Mouse (Mus musculus) adipocyte (in vitro differentiated cells): ENCODE data around the gene Trim60.
A peak's percentile ranks its signal among the peaks of the same experiment; 100 is the strongest.
"Not testable (repeated sequence)": the region's sequence is repeated elsewhere in the genome, so short reads cannot be mapped to it uniquely, and the experiment has no call there.

Experiments
- DNase-seq: peaks from one replicate; pipeline ENCODE4 v3.0.0-alpha.2; 2016; ENCODE audit warnings: low spot score

Gene Trim60

GRCm38 (mm10) chr8:65018423-65018822 lies at the start of gene Trim60, which contains the start of gene Trim61:
TSS of gene Trim60 (minus strand) at chr8:65018584.
TSS of gene Trim61 (minus strand) at chr8:65018523.
- no peak for DNase-seq

- no peak for DNase-seq
Measured at GRCm38 (mm10) chr8:65067694-65068472, 49.5 kb upstream of the Trim60 start.

DNA sequence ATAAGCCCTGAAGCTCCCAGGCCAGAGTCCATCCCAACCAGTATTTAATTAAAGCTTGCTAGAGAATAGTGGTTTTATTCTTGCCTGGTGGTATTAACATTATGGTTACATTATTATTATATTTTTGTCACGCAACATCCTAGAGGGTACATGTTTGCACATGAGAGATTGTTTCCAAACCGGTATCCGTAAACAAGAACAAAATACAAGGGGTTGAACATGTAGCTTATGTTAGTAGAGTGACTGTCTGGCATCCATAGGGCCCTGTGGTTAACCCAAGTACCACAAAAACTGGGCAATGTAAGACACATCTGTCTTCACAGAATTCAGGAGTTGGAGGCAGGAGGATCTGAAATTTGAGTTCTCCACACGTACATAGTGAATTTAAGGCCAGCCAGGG lies 48.6 kb upstream of the Trim60 start:
- no peak for DNase-seq

GRCm38 (mm10) chr8:65065622-65066021 lies 47.2 kb upstream of the Trim60 start:
- DNase-seq, result no peak

DNA sequence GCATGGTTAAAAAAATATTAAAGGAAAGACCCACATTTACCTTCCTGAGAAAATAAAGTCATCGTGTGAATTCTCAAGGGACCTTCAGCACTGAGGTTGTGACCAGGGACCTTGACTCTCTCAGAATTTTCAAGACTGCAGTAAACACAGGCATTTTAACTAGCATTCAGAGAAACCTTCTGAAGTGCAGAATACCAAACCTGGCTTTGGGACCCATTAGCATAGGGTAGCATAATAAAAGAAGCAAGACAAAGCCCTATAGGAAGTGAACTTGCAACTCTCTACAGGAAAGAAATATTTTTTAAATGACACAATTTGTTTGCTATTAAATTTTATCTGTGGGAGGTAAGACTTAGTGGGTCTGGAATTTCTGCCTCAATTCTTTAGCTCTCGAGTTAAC lies 45.7 kb upstream of the Trim60 start:
- DNase-seq, result no peak

GRCm38 (mm10) chr8:65062195-65062594 lies 43.8 kb upstream of the Trim60 start:
- no peak for DNase-seq

DNA sequence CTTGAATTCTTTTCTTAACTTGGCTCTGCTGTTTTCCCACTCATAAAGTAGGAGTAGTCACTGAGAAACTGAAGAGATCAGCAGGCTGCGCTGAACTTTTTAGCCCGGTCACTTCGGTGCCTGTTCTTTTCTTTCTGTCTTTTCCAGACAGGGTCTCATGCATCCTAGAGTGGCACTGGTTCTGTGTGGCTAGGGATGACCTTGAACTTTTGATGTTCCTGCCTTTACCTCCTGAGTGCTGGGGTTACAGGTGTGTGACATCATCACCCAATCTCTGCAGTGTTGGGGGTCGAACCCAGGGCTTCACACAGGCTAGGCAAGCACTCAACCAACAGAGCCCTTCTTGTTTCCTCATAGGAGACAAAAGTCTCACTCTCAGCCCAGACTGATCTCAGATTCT lies 38.3 kb upstream of the Trim60 start:
- no peak for DNase-seq

DNA sequence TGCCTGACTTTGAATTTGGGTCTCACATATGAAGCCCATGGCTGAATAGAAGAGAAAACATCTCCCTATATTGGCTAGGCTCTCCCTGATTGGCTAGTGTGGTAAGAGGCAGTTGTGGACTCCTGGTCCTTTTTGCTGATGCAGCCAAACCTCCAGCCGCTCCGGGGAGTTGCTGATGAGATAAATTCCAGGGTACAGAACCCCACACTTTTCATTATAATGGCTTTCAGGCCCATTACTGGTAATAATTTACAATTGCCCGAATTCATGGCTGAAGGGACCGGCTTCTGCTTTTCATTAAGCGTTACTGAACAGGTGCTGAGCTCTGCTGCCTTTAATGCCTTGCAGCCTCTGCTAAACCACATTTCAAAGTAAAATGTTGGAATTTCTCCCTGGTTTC lies 35.6 kb upstream of the Trim60 start:
- no peak for DNase-seq

- DNase-seq, result no peak
Measured at GRCm38 (mm10) chr8:65053554-65053953, 35.2 kb upstream of the Trim60 start.

DNA sequence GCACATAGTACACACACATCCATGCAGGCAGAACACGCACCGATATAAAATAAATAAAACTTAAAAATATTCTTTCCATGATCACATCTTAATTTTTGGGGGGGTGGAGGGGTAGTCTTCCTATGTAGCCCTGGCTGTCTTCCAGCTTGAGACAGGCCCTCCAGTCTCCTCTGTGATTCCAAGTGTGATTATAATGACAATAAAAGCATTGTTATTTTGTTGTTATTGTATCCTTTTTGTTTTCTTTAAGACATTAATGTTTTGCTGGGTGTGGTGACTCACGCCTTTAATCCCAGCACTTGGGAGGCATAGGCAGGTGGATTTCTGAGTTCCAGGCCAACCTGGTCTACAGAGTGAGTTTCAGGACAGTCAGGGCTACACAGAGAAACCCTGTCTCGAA lies 29.4 kb upstream of the Trim60 start:
- DNase-seq, result no peak

DNA sequence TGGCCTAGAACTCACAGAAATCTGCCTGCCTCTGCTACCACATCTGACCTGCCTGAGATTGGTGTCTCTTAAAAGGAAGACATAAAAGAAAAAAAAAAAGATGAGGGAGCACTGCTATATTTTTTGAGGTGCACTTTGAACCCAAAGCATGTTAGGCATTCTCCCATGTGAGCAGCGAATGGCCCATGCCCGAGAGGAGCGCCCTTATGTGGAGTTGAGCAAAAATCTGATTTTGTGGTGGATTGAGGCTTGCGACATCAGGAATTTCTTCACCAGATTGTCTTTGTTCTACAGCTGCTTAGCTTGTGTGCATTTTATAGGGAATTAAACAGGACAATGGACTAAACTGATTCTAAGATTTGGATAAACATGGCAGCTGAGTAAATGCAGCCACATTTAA lies 28.8 kb upstream of the Trim60 start:
- peak; percentile 5 for DNase-seq

DNA sequence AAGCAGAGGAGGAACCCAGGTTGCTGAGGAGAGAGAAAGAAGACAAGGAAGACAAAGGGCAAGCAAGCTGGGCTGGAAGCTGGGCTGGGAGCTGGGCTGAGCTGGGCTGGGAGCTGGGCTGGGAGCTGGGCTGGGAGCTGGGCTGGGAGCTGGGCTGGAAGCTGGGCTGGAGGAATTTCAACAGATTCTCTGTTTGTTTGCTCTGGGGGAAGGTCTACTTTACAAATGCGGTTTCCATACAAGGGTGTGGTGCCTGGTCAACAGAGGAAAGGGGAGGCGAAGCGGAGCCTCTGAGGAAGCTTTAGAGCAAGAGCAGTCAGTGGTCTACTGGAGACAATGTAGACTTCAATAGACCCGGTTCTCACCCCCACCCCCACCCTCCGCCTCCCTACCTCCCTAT lies 28.2 kb upstream of the Trim60 start:
- no peak for DNase-seq

GRCm38 (mm10) chr8:65037117-65037533 lies 18.7 kb upstream of the Trim60 start, which contains the start of gene Apela:
TSS of gene Apela (minus strand) at chr8:65037336.
- DNase-seq, result no peak

- no peak for DNase-seq
Measured at GRCm38 (mm10) chr8:65034136-65034535, 15.8 kb upstream of the Trim60 start.

GRCm38 (mm10) chr8:65033056-65033455 lies 14.7 kb upstream of the Trim60 start:
- DNase-seq, result no peak

DNA sequence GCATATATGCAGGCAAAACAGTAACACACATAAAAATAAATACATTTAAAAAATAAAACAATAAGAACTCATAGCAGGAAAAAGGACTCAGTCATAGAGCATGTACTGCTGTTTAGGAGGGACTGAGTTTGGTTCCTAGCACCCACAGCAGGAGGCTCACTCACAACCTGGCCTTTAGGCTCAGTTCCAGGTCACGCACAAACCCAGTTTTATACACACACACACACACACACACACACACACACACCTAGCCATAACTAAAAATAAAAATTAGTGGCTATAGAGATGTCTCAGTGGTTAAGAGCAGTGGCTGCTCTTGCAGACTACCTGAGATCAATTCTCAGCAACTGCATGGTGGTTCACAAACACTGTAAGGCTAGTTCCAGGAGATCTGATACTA lies 13.7 kb upstream of the Trim60 start:
- DNase-seq, result no peak

DNA sequence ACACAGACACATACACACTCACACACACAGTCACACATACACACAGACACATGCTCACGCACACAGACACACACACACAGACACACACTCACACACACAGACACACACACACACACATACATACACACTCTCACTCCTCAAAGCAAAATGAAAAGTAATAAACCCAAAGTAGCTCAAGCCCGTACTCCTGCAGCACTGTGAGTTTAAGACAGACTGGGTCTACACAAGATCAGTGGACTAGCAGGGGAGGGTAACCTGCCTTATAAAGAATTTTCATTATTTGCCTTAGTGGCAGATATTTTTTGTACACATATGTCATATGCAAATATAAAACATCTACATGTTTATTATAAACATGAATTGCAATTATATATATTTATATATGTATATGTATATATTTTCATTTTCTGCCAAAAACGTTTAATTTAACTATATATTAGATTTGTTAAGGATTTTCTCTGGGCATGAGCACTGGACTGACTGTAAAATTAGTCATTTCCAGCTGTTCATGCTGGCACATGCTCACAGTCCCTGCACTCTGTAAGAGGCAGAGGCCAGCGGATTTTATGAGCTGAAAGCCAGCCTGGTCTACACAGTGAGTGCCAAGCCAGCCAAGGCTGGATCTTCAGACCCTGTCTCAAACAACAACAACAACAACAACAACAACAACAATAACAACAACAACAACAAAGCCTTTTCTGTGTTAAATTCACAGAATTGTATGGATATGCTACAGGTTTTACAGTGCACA lies 12.5 kb upstream of the Trim60 start:
- DNase-seq, result no peak

- DNase-seq, result no peak
Measured at GRCm38 (mm10) chr8:65029776-65030175, 11.4 kb upstream of the Trim60 start.

DNA sequence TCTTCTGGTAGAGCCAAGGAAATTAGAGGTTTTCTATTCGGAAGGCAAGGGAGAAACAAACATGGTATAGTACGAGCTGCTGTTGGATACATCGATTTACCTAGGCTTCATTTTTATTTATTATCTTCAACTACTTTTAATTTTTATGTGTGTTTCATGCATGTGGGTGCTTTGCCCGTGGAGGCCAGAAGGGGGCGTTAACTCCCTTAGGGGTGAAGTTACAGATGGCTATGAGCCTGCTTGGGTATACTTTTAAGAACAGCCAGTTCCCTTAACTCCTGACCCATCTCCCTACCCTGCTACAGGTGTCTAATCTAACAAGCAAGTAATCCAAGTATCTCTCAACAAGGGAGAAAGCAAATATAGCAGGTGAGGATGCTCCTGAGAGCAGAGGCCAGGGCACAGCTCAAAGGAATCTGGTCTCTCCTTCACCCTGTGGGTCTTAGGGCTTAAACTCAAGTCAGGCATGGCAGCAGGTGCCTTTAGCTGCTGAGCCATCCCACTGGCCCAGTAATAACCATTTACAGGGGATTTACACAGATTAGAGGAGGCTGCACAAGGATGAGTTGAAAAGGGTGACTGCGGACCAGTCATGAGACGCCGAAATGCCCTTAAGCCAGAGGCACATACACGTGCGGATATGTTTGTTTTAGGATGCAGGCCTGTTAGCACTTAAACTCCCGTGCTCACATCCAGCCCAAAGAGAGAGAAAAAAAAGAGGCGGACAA lies 10.7 kb upstream of the Trim60 start:
- no peak for DNase-seq

DNA sequence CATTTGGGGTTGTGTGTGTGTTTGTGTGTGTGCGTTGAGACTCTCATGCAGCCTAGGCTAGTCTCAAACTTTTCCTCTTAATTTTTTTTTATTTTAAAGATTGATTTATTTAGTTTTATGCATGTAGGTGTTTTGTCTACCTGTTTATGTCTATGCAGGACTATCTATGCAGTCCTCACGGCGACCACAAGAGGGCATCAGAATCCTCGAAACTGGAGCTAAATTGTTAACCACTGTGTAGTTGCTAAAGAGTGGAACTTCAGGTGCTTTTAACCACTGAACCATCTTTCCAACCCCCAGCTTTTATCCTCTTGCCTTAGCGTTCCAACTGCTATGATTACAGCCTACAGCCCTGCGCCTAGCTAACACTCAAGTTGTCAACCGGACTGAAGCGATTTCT lies 4.1 kb upstream of the Trim60 start:
- peak; percentile 30 for DNase-seq

- DNase-seq, result not testable (repeated sequence)
Measured at GRCm38 (mm10) chr8:65007616-65008015, 10.8 kb downstream of the Trim60 start.

GRCm38 (mm10) chr8:64998806-64999365 lies 19.5 kb downstream of the Trim60 start:
- no peak for DNase-seq
